Mouse (Mus musculus) gastrocnemius, postnatal 36 days (tissue): ENCODE measurements around the gene Lhcgr. TPM values are rescaled to one million over a fixed set of nuclear protein-coding genes. Genes with fewer than 3 reads are reported as not detected.
"Not testable (repeated sequence)": the region's sequence is repeated elsewhere in the genome, so short reads cannot be mapped to it uniquely, and the experiment has no call there.

ENCODE experiments used
- DNase-seq, 2 experiments: peaks; one replicate each; pipeline ENCODE4 v3.0.0; 2022
- intact Hi-C: fragments of 180-260 bp; cut with DNase I; formaldehyde crosslinking; loops from one replicate; pipeline ENCODE4 v1.15.1; 2025
- long read RNA-seq, 2 experiments: library from polyadenylated mRNA; stranded (forward); transcript quantifications; one replicate each; pipeline ENCODE4 v2.0.0; 2021
- total RNA-seq, 2 experiments: library from RNA; stranded (reverse); gene quantifications; 2 replicates each; pipeline ENCODE4 v1.2.3; 2021

The Lhcgr gene
- not detected for total RNA-seq
- long read RNA-seq, experiment 1: 0 reads
- long read RNA-seq, experiment 2: 0 reads

DNA sequence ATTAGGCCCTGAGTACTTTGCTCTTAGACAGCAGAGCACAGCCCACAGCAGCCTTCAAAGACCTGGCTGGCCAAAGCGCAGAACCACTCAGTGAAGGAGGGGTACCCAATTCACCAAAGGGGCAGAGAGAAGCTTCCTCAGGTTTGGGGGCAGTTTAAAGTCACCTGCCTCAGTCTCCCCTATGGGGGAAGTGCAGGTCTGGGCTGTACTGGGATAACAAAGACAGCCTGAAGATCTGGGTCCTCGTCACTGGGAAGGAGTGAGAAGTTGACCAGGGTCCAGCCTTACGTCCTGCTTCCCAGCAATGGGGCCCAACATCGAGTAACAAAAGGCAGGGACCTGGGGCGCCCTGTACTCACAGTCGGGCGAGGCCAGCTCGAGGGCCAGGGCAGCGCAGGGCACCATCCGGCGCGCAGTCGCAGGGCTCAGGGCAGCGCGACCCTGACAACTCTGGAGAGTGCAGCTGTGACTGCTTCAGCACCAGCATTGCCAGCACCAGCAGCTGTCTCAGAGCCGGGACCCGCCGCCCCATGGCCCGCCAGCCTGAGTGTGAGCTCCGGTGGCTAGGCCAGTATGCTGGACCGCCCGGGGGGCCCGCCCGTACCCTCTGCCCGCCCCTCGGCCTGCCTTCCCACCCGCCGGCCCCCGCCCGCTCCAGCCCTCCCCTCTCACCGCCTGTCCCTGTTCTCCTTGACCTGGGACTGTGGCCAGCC is at the start of gene Lhcgr:
Lhcgr (minus strand) TSS at position 551 of the 713 bp plus-strand sequence.
- DNase-seq: no peak

DNA sequence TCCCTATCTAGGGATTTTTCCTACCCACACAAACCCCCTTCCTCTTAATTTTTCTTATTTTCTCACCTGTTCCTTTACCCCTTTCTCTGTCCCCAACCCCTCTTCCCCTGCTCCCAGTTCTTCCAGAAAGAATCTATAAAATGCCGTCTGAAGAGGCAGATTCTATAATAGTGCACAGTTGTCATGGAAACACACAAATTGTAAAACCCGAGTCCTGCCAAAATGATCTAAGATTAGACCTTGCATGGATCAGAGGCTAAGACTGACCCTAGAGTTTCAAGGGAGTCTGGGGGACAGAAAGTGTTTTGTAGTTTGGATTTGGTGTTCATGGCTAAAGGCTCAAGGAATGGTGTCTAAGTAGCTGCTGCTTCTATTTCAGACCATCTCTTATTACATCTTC is 25.8 kb upstream of the Lhcgr start:
- intact Hi-C loops: no loop called here
- no peak for DNase-seq

More for the DNA sequence above, at the start of gene Lhcgr:
- intact Hi-C loops: no loop called here

DNA sequence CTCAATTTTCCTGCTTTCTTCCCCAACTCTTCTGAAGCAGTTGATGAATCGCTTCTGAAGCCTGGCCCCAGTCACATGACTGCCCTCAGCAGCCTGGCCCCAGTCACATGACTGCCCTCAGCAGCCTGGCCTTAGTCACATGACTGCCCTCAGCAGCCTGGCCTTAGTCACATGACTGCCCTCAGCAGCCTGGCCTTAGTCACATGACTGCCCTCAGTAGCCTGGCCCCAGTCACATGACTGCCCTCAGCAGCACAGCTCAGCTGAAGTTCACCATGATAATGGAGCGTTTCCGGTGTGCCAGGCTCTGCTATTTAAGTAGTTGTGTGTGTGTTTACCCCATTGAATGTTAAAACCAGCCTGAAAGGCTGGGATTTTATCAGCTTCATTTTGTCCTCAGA is 21.2 kb upstream of the Lhcgr start:
- intact Hi-C loops, DNase-seq: not testable (repeated sequence)

DNA sequence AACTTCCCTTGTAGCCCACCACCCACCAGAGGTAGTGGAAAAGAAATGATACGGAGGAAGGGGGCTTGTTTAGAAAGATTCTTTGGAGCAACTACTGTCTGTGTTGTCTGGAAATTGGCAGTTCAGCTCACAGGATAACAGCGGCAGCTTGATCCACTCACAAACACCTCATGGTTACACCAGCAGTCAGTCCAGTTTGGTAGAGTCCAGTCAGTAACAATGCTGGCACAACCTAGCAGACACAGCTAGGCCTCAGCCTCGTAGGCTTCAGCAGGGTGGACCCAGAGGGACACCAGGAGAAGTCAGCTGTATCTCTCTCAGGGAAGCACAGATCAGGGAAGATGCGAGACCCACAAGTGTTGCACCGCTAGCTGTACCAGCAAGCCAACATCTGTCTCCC is 19.0 kb upstream of the Lhcgr start:
- intact Hi-C loops: no loop called here
- no peak for DNase-seq

DNA sequence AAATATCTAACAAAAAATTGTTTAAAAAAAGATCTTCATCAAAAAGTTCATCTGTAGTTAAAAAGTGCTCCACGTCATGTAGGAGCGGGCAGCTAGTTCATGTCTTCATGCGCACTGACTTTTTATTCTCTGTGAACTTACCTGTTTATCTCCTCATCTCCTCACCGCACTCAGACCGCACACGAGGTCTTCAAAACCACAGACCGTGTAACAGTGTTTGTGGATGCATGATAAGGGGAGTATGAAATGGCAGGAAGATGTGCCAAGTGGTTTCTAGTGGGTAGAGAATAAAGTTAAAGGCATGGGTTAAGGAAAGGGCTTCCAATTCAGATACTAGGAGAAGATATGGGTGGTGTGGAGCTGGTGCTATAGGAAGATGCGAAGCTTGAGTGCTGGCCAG is 14.6 kb upstream of the Lhcgr start:
- no peak for DNase-seq

DNA sequence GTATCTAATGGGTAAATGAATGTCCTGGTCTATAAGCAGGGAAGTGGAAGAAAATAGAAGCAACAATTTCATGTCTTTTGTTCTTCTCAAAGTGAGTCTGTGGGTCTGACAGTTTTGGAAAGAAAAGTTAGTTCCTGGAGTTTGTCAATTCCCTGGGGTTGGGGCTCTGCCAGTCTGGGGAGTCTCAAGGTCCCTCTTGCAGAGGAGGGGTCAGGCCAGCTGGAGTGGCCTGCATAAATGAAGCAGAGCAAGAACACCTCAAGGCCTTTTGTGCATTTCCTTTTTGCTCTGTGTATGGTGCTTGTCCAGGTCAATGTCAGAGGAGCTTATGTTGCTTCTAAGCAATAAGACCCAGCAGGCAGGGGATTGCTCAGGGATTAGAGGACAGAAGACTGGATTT is 11.7 kb upstream of the Lhcgr start:
- no peak for DNase-seq
- intact Hi-C loops: no loop called here

More for the DNA sequence above, 14.6 kb upstream of the Lhcgr start:
- intact Hi-C loops: no loop called here

DNA sequence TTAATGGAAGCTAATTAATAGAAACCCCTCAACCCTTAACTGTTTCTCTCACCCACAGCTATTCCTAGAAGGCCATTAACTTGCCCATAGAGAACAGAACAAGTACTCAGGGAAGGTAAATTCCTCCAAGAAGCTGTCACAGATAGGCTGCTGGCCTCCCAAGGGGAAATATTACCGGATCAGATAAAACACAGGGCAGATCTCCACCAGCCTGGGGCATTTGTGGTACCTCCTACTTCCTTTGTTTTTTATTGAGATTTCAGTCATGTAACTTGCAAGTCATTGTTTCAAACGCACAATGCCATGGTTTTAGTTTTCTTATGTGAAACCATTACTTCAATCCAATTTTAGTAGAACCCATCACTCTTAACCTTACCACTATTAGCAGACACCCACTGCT is 1.1 kb downstream of the Lhcgr start:
- no peak for DNase-seq

DNA sequence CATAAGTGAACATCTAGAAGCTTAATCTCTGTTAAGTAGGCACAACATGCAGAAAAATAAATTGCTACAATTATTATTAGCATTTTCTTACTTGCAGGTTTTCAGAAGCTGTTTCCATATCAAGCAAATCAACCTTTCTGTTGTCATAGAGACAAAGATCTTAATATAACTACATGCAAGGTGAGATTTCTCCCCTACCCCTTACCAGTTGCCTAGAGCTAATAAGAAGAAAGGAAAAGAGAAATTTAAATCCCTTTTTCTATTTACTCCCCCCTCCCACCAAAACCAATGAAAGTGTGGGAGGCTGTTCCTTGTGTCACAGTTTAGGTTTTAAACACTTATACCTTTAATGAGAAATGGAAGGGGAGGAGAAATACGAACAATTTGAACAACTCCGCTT is 3.4 kb downstream of the Lhcgr start:
- DNase-seq: no peak
- intact Hi-C loops: no loop called here

More for the DNA sequence above, 1.1 kb downstream of the Lhcgr start:
- intact Hi-C loops: no loop called here

DNA sequence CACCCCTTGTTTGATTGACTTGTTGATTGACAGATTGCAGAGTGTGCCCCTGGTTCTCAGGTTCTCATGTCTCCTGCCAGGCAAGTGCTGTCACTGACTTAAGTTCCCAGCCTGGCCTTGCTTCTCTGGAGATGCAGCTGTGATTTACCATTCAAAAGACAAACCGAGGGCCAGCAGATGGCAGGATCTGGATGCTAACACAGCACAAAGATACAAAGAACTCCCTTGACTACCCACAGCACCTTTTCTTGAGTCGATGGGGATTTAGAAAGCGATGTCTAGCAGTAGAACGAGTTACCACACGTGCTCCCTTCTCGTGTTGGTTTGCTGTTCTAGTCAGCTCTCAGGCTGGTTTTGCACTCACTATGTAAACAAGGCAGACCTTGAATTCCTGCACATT is 4.9 kb downstream of the Lhcgr start:
- intact Hi-C loops: no loop called here
- no peak for DNase-seq

DNA sequence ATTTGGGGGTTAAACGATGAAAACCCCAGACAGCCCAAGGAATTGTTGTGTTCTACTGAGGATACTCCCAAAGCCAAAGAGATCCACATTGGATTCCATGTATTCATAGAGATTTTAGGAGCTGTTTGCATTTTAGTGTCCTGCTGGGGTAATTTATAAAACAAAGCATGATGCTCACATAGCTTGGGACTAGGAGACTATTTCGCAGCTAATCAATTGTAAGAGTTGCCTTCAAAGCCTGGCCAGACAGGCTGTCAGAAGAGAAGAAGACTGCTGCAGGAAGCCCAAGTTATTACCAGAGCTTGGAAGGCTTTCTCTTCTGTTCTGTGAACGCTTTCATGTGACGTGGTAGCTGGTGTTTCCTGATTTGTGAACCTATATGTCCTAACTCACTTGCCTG is 5.4 kb downstream of the Lhcgr start:
- no peak for DNase-seq
- intact Hi-C loops: no loop called here

DNA sequence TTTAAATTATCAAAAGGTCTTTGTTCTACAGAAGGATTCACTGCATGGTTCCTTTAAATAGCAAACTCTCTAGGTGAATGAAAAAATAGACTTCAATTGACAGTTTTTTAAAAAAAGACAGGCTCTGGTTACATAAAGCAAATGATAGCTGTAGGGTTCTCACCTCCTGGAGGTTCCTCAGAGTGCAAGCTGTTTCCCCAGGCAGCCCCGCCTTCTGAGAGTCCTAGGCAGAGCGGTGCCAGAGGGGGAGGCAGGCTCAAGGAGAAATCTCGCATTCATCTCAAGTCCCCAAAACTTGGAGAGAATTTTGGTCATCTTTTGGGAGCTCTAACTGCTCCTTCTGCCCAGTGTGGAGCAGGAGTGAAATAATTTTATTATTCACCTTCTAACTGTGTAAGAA is 12.6 kb downstream of the Lhcgr start:
- no peak for DNase-seq
- intact Hi-C loops: no loop called here

DNA sequence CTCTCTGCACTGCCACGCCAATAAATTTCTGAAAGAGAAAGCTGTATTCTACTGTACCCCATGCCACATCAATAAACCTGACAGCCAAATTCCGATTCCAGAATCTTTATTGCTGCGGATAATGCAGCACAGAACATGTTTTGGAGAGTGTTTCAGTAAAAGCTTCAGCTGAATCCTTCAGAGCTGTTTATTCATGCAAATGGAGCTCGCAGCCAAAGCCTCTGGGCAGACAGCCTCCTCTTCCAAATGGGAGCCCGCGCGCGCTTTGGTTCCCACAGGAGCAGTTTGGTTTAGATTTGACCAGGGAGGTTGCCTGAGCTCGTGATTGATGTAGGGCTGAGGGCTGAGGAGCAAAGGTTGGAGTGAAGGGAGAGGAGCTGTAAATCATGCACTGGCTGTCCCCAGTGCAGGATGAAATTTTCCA is 17.7 kb downstream of the Lhcgr start:
- intact Hi-C loops: no loop called here
- no peak for DNase-seq

DNA sequence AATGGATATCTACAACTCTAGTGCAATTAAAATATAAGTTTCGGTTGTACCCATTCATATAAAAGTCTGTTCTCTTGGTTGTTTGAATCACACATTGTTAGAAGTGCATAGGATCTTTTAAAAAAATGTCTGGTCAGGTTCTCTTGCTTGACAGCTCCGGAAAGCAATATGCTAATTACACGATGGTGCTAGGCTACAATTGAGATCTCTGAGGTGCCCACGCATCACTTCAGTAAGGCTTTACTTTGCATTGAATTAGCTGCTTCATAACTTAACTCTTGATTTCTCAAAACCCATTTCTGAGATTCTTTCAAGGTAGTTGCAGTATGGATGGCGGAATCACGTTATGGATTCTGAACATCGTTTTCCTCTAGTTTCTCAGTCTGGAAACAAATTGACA is 21.7 kb downstream of the Lhcgr start:
- intact Hi-C loops: no loop called here
- DNase-seq: no peak

DNA sequence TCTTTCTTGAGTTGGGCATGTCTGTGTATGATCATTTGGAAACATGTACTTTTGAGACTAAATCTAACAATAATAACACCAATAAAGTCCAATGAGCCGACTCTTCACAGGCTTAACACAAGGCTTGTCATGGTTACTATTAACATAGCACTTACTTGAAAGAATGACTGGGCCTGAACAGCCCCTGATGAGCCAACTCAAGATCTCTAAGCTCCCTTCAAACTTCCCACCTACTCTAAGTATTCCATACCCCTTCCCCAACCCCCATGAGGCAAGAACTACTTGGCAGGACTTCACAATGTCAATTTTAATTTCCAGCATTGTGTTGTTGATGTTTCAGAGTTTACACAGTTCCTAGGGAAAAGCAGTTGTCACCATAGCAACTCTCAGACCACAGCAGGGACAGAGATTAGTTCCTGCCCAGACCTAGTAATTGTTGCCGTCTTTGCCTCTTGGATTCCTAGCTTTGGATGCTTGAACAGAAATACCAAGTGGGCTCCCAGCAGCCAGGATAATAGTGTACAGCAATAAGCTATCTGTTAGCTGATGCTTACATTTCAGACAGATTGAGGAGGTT is 22.4 kb downstream of the Lhcgr start:
- DNase-seq: no peak
- intact Hi-C loops: no loop called here

DNA sequence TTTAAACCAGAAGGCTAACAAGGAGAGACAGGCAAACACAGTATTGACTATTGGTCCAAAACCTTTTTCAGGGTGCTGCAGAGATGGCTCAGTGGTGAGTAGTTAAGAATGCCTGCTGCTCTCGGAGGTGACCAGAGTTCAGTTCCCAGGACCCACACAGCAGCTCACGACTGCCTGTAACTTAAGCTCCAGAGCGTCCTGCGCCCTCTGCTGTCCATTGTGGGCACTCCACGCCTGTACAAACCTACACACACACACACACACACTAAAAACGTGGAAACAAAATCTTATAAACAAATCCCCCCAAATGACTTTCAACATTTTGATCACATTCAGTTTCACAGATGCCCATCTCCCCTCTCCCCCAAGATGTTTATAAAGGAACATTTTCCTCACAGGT is 24.9 kb downstream of the Lhcgr start:
- no peak for DNase-seq
- intact Hi-C loops: no loop called here

DNA sequence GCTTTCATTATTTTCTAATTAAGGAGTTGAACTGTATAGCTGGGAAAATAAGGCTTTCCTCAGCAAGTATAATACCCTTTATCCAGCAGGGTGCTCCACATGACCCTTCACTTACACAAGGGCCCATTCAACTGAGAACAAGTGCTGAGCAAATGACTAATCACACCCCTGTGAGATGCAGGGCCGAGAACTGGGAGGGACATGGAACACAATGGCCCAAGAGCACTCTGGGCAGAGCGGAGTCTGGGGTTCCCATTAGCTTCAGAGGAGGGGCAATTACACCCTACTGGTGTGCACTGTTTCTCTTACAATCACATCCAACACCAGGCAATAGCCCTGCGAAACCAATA is 27.7 kb downstream of the Lhcgr start:
- DNase-seq: no peak
- intact Hi-C loops: no loop called here

DNA sequence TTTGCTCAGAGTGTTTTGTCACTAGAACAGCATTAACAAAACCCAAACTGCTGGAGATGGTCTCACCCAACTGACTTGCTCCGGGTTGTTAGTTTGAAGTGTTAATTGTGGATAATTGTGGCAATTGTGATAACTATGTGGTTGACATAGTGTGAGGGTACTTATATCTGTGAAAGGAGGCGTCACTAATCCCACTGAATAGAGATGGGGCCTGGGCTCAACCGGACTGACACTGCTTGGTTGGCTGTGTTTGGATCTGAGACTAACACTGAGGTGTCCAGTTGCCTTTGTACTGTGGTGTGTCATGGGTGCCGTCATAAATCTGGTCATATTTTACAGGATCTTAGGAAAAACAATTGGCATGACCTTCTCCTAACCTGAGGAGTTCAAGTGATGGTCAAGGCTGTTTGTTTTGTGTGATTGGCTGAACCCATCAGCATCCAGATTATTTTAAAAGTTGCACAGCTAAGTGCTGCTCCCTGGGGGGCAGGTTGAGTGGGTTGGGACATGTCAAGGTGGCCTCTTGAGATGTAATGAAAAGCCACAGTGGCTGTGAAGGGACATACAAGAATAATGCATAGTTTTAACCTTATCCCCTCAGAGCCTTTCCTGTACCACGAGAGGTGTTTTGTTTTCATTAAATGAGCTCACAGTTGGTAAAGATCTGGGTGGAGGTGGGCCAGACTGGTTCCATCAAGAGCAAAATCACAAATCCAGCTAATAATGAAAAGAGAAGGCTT is 28.2 kb downstream of the Lhcgr start:
- intact Hi-C loops: no loop called here
- no peak for DNase-seq

DNA sequence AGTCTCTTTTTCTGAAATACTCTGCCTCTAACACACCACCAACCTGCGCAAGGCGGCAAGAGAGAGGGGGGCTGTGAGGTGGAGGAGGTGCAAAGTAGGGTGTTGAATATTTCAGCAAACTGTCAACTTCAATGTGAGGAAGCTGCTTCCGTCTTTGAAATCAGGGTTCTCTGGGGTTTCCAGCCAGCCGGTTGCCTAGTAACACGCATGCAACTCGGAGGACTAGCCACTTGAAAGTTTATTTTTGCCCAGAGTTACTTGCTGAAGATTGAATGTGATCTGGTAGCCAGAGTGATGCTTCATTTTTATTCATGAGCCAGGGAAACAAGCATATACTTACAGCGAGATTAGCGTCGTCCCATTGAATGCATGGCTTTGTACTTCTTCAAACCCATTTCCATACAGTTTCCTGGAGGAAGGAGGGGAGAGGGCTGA is 33.8 kb downstream of the Lhcgr start:
- no peak for DNase-seq
- intact Hi-C loops: no loop called here

DNA sequence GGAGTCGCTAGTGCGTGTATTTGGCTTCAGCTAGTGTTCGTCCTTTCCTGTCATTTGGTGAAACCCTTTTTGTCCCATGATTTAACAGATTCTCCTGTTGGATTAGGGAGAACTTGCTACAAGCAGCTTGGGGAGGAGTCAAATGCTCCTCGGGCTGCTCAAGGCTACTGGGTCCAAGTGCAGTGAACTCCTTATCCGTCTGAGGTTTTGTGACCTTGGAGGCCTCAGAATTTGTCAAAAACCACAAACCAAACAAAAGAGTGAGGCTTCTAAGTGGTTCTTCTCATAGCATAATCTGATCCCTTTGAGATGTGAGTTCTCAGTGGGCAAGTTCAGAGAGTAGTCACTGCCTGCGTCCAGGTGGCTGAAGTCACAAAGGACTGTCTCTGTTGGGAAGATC is 36.0 kb downstream of the Lhcgr start:
- intact Hi-C loops: no loop called here
- no peak for DNase-seq

DNA sequence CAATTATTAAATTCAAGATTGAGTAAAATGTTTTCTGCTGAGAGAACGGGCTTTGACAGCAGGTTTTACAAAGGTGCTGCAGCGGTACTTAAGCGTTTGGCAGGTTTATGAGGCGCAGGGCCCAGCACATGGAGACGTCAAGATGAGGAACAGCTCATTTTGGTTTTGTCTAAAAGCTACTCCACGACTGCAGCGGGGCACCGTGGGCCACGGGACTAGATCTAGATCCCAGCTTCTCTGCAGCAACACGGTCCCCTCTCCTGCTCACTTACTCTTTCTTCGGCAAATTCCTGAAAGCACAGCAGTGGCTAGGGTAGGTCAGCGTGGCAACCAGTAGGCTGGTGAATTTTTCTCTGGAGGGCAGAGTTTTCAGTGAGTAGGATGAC is 38.3 kb downstream of the Lhcgr start:
- intact Hi-C loops: loop anchor here (5.0 kb wide), 1 partner anchor 101 kb away; no protein-coding TSS in a partner anchor
- DNase-seq: no peak

DNA sequence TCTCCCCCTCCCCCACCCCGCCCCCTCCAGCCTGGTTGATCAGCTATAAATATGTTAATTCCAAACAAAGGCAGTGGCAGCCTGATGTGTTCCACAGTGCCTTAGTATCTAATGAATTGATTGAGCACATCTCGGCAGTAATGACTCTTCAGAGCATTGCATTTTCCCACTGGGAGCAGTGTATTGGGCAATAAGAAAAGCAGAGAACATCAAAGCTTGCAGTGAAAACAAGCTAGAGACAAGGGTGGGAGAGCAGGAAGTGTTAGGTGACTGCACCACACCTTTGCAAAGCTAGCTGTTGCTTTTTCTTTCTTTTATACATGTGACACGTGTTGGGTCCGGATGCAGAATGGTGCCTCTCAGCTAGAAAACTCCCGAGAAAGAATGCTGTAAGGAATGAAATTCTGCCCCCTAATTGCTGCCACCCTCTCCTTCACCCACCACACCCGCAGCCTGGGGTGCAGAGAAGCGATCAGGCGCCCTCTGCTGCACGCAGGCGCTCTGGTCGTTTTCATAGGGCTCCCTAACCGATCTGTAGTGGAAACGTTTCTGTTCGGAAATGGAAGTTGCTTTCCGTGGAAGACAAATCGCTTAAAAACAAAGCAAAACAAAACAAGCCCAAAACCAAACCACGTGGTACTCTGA is 38.8 kb downstream of the Lhcgr start:
- intact Hi-C loops: loop anchor here (5.0 kb wide), 1 partner anchor 101 kb away; no protein-coding TSS in a partner anchor
- no peak for DNase-seq
